Mouse (Mus musculus) frontal cortex, adult (tissue): ENCODE data around the gene Ccl6.

Experiments
- ATAC-seq: cut with Nextera tagmentation; 2 replicates; pipeline ENCODE4 v1.9.2; 2017; ENCODE audit warnings: mild to moderate bottlenecking, moderate library complexity, mixed read lengths; ENCODE audit not compliant: low TSS enrichment

Ccl6 gene

GRCm38 (mm10) chr11:83595669-83596455 lies 3.0 kb upstream of the Ccl6 start:
- ATAC-seq: no peak

- no peak for ATAC-seq
Observed at GRCm38 (mm10) chr11:83593453-83593852, 566 bp upstream of the Ccl6 start.

- ATAC-seq: no peak
Observed at GRCm38 (mm10) chr11:83584232-83584631, 8.7 kb downstream of the Ccl6 start.

GRCm38 (mm10) chr11:83583450-83583754 lies 9.5 kb downstream of the Ccl6 start:
- ATAC-seq: no peak

- no peak for ATAC-seq
Observed at GRCm38 (mm10) chr11:83582626-83583449, 10.0 kb downstream of the Ccl6 start.

- no peak for ATAC-seq
Observed at GRCm38 (mm10) chr11:83581626-83582610, 11.0 kb downstream of the Ccl6 start.

- no peak for ATAC-seq
Observed at GRCm38 (mm10) chr11:83580699-83581232, 12.1 kb downstream of the Ccl6 start.

- ATAC-seq: no peak
Observed at GRCm38 (mm10) chr11:83578999-83579398, 13.9 kb downstream of the Ccl6 start.

GRCm38 (mm10) chr11:83578186-83578760 lies 14.6 kb downstream of the Ccl6 start, which contains the start of gene Ccl9:
Gene Ccl9, minus strand, starts transcription at chr11:83578636.
- ATAC-seq: no peak

- ATAC-seq: no peak
Observed at GRCm38 (mm10) chr11:83576927-83577555, 15.8 kb downstream of the Ccl6 start.

- no peak for ATAC-seq
Observed at GRCm38 (mm10) chr11:83572834-83573233, 20.1 kb downstream of the Ccl6 start.

- no peak for ATAC-seq
Observed at GRCm38 (mm10) chr11:83572223-83572622, 20.7 kb downstream of the Ccl6 start.

- ATAC-seq: no peak
Observed at GRCm38 (mm10) chr11:83570189-83570588, 22.7 kb downstream of the Ccl6 start.

GRCm38 (mm10) chr11:83569249-83569648 lies 23.6 kb downstream of the Ccl6 start:
- ATAC-seq: no peak

- ATAC-seq: no peak
Observed at GRCm38 (mm10) chr11:83568786-83569185, 24.1 kb downstream of the Ccl6 start.

- no peak for ATAC-seq
Observed at GRCm38 (mm10) chr11:83568061-83568460, 24.8 kb downstream of the Ccl6 start.

GRCm38 (mm10) chr11:83567311-83567710 lies 25.6 kb downstream of the Ccl6 start:
- no peak for ATAC-seq

GRCm38 (mm10) chr11:83566617-83567016 lies 26.3 kb downstream of the Ccl6 start:
- no peak for ATAC-seq

- no peak for ATAC-seq
Observed at GRCm38 (mm10) chr11:83563754-83564153, 29.1 kb downstream of the Ccl6 start.

- ATAC-seq: no peak
Observed at GRCm38 (mm10) chr11:83562311-83562887, 30.5 kb downstream of the Ccl6 start.
